Mouse (Mus musculus) kidney, postnatal 0 days (tissue): ENCODE results near the gene Mgst2. TPM values are rescaled to one million over a fixed set of nuclear protein-coding genes. Genes with fewer than 3 reads are reported as not detected.

Experiments
- ATAC-seq: fragments of 200-750 bp; cut with Nextera tagmentation; replicated peaks from 2 replicates; pipeline ENCODE4 v1.8.0; 2017; ENCODE audit warnings: low read depth, moderate number of reproducible peaks, moderate TSS enrichment, moderate library complexity; ENCODE audit not compliant: low FRiP score
- DNase-seq: peaks from one replicate; pipeline ENCODE4 v3.0.0-alpha.2; 2016; ENCODE audit warnings: low spot score
- H3K27ac ChIP-seq: fragments of 300-500 bp; sonication (generic); 2 replicates; pipeline ENCODE4 v1.5.1; 2014; ENCODE audit warnings: mild to moderate bottlenecking
- H3K27me3 ChIP-seq: fragments of 300-500 bp; sonication (generic); 2 replicates; pipeline ENCODE4 v1.6.1; 2014; ENCODE audit warnings: low read length, mixed read lengths; ENCODE audit not compliant: insufficient read depth
- H3K36me3 ChIP-seq: fragments of 300-500 bp; sonication (generic); 2 replicates; pipeline ENCODE4 v1.6.1; 2014; ENCODE audit warnings: low read length, mixed read lengths; ENCODE audit not compliant: insufficient read depth
- H3K4me1 ChIP-seq: fragments of 300-500 bp; sonication (generic); replicated peaks from 2 replicates; pipeline ENCODE4 v1.6.1; 2014; ENCODE audit warnings: antibody characterized with exemption, low read length, mixed read lengths; ENCODE audit not compliant: insufficient read depth
- H3K4me2 ChIP-seq: fragments of 300-500 bp; sonication (generic); 2 replicates; pipeline ENCODE4 v1.6.1; 2014; ENCODE audit warnings: mild to moderate bottlenecking, low read length, moderate library complexity, mixed read lengths
- H3K4me3 ChIP-seq: fragments of 300-500 bp; sonication (generic); replicated peaks from 2 replicates; pipeline ENCODE4 v1.5.1; 2014; ENCODE audit warnings: low read depth, low read length
- H3K9ac ChIP-seq: fragments of 300-500 bp; sonication (generic); 2 replicates; pipeline ENCODE4 v1.6.1; 2014; ENCODE audit warnings: low read depth, low read length
- H3K9me3 ChIP-seq: fragments of 300-500 bp; sonication (generic); replicated peaks from 2 replicates; pipeline ENCODE4 v1.6.1; 2016; ENCODE audit warnings: low read length, inconsistent platforms, mixed read lengths
- CTCF ChIP-seq: IDR thresholded peaks from 2 replicates; pipeline ENCODE4 v1.5.1; 2016; ENCODE audit warnings: antibody characterized with exemption, low read depth, mild to moderate bottlenecking, moderate library complexity
- WGBS: fragments of 180-500 bp; shearing (Covaris S2); extraction: QIAGEN DNeasy Blood & Tissue Kit; methylation state at CpG from one replicate; pipeline ENCODE4 v1.1.7; 2014; 5-methylcytosine and 5-hydroxymethylcytosine counted together
- polyA plus RNA-seq: library from polyadenylated mRNA; unstranded; fragments of >200 nt; fragmentation: Nextera tagmentation; extraction: Ambion mirVana; gene quantifications from 2 replicates; pipeline ENCODE4 v1.2.1, GENCODE M21; 2015

Gene Mgst2
- polyA plus RNA-seq, 1 experiment from 2014 or later, result 1.8 TPM

GRCm38 (mm10) chr3:51671071-51671469 lies 10.9 kb downstream of the Mgst2 start:
- H3K36me3 ChIP-seq, result no peaks in the 10 kb centered on the region
- no peak for TF ChIP-seq CTCF
- no peaks in the 10 kb centered on the region for H3K9me3 ChIP-seq
- ATAC-seq, result no peak
- no peak overlapping the region for H3K4me3 ChIP-seq
- no peak overlapping the region for H3K4me2 ChIP-seq
- H3K27me3 ChIP-seq, result no peaks in the 10 kb centered on the region
- 100% methylated on average over 1 of the region's 1 CpGs for WGBS
- no peak overlapping the region for H3K27ac ChIP-seq
- no peak overlapping the region for H3K9ac ChIP-seq
- DNase-seq, result no peak
- H3K4me1 ChIP-seq, result no peaks in the 10 kb centered on the region

- H3K27me3 ChIP-seq, result no peaks in the 10 kb centered on the region
- no peaks in the 10 kb centered on the region for H3K4me1 ChIP-seq
- ATAC-seq (no peak), DNase-seq (no peak)
- TF ChIP-seq CTCF, result no peak
- H3K9ac ChIP-seq, result no peak overlapping the region
- no peaks in the 10 kb centered on the region for H3K9me3 ChIP-seq
- no peak overlapping the region for H3K4me3 ChIP-seq
- H3K27ac ChIP-seq, result no peak overlapping the region
- no peak overlapping the region for H3K4me2 ChIP-seq
- 70% methylated on average over 4 of the region's 4 CpGs for WGBS
- H3K36me3 ChIP-seq, result no peaks in the 10 kb centered on the region
These were observed 12.5 kb downstream of the Mgst2 start for GRCm38 (mm10) chr3:51672631-51673030.

- Histone ChIP-seq H3K9ac (no peak overlapping the region), H3K27me3 (no peaks in the 10 kb centered on the region), H3K4me1 (no peaks in the 10 kb centered on the region), H3K36me3 (no peaks in the 10 kb centered on the region), H3K4me2 (no peak overlapping the region), H3K4me3 (no peak overlapping the region), H3K9me3 (no peaks in the 10 kb centered on the region), H3K27ac (no peak overlapping the region)
- peak; percentile 69 for ATAC-seq
- peak; percentile 76 for TF ChIP-seq CTCF
- 63% methylated on average over 21 of the region's 21 CpGs for WGBS
- DNase-seq, result peak; percentile 88
These were observed 13.4 kb downstream of the Mgst2 start for GRCm38 (mm10) chr3:51673408-51674086.

GRCm38 (mm10) chr3:51674963-51675362 lies 14.8 kb downstream of the Mgst2 start:
- Histone ChIP-seq H3K9me3 (no peaks in the 10 kb centered on the region), H3K4me2 (no peak overlapping the region), H3K27me3 (no peaks in the 10 kb centered on the region), H3K4me3 (no peak overlapping the region), H3K27ac (no peak overlapping the region), H3K9ac (no peak overlapping the region), H3K36me3 (no peaks in the 10 kb centered on the region), H3K4me1 (no peaks in the 10 kb centered on the region)
- no peak for DNase-seq
- TF ChIP-seq CTCF, result no peak
- no peak for ATAC-seq
- 89% methylated on average over 3 of the region's 3 CpGs for WGBS

GRCm38 (mm10) chr3:51685539-51685938 lies 25.4 kb downstream of the Mgst2 start:
- Histone ChIP-seq H3K27me3 (no peaks in the 10 kb centered on the region), H3K36me3 (peaks cover 13% of the 10 kb centered on the region), H3K9me3 (no peaks in the 10 kb centered on the region), H3K4me3 (no peak overlapping the region), H3K4me1 (no peaks in the 10 kb centered on the region), H3K27ac (no peak overlapping the region), H3K4me2 (no peak overlapping the region), H3K9ac (no peak overlapping the region)
- TF ChIP-seq CTCF, result no peak
- DNase-seq, result no peak
- WGBS, result 94% methylated on average over 6 of the region's 6 CpGs
- ATAC-seq, result no peak

GRCm38 (mm10) chr3:51686316-51686715 lies 26.2 kb downstream of the Mgst2 start:
- Histone ChIP-seq H3K27ac (no peak overlapping the region), H3K36me3 (peaks cover 15% of the 10 kb centered on the region), H3K4me1 (no peaks in the 10 kb centered on the region), H3K4me3 (no peak overlapping the region), H3K9me3 (no peaks in the 10 kb centered on the region), H3K27me3 (no peaks in the 10 kb centered on the region), H3K9ac (no peak overlapping the region), H3K4me2 (no peak overlapping the region)
- TF ChIP-seq CTCF, result no peak
- 81% methylated on average over 6 of the region's 6 CpGs for WGBS
- DNase-seq, result no peak
- ATAC-seq, result no peak

- Histone ChIP-seq H3K9me3 (no peaks in the 10 kb centered on the region), H3K4me1 (no peaks in the 10 kb centered on the region), H3K9ac (no peak overlapping the region), H3K4me3 (no peak overlapping the region), H3K36me3 (peaks cover 15% of the 10 kb centered on the region), H3K27me3 (no peaks in the 10 kb centered on the region), H3K27ac (no peak overlapping the region), H3K4me2 (no peak overlapping the region)
- TF ChIP-seq CTCF, result no peak
- 87% methylated on average over 6 of the region's 6 CpGs for WGBS
- DNase-seq (no peak), ATAC-seq (no peak)
These were observed 26.6 kb downstream of the Mgst2 start for GRCm38 (mm10) chr3:51686791-51687190.
